Mouse (Mus musculus) lung, embryonic 14.5 days (tissue): ENCODE data around the gene Cux1. TPM values are rescaled to one million over a fixed set of nuclear protein-coding genes. Genes with fewer than 3 reads are reported as not detected.

Source experiments
- ATAC-seq: fragments of 200-750 bp; cut with Nextera tagmentation; 2 replicates; pipeline ENCODE4 v1.8.0; 2017; ENCODE audit warnings: mild to moderate bottlenecking, moderate TSS enrichment, moderate library complexity; ENCODE audit not compliant: insufficient read depth
- DNase-seq: peaks from one replicate; pipeline ENCODE4 v3.0.0-alpha.2; 2015
- H3K27ac ChIP-seq: fragments of 300-500 bp; sonication (generic); 2 replicates; pipeline ENCODE4 v1.5.1; 2014; ENCODE audit warnings: low read depth, mild to moderate bottlenecking, moderate library complexity
- H3K27me3 ChIP-seq: fragments of 300-500 bp; sonication (generic); 2 replicates; pipeline ENCODE4 v1.6.1; 2014; ENCODE audit warnings: low read length, control low read depth; ENCODE audit not compliant: insufficient read depth
- H3K36me3 ChIP-seq: fragments of 300-500 bp; sonication (generic); 2 replicates; pipeline ENCODE4 v1.6.1; 2014; ENCODE audit warnings: control low read depth; ENCODE audit not compliant: insufficient read depth
- H3K4me1 ChIP-seq: fragments of 300-500 bp; sonication (generic); 2 replicates; pipeline ENCODE4 v1.6.1; 2014; ENCODE audit warnings: antibody characterized with exemption, control low read depth; ENCODE audit not compliant: insufficient read depth
- H3K4me2 ChIP-seq: fragments of 300-500 bp; sonication (generic); 2 replicates; pipeline ENCODE4 v1.6.1; 2014; ENCODE audit warnings: mild to moderate bottlenecking
- H3K4me3 ChIP-seq: fragments of 300-500 bp; sonication (generic); 2 replicates; pipeline ENCODE4 v1.5.1; 2014; ENCODE audit warnings: low read depth, low read length
- H3K9ac ChIP-seq: fragments of 300-500 bp; sonication (generic); 2 replicates; pipeline ENCODE4 v1.6.1; 2014
- H3K9me3 ChIP-seq: fragments of 300-500 bp; sonication (generic); 2 replicates; pipeline ENCODE4 v1.6.1; 2016; ENCODE audit warnings: low read depth, low read length, control low read depth
- CTCF ChIP-seq: IDR thresholded peaks from 2 replicates; pipeline ENCODE4 v1.5.1; 2016; ENCODE audit warnings: antibody characterized with exemption, low read depth
- WGBS: fragments of 180-500 bp; shearing (Covaris S2); extraction: QIAGEN DNeasy Blood & Tissue Kit; methylation state at CpG from one replicate; pipeline ENCODE4 v1.1.7; 2014; 5-methylcytosine and 5-hydroxymethylcytosine counted together
- polyA plus RNA-seq: library from polyadenylated mRNA; unstranded; fragments of >200 nt; fragmentation: Nextera tagmentation; extraction: Ambion mirVana; gene quantifications from 2 replicates; pipeline ENCODE4 v1.2.1, GENCODE M21; 2014

Gene Cux1
- polyA plus RNA-seq, 1 experiment from 2014 or later = 104 TPM

GRCm38 (mm10) chr5:136582201-136582600, 14.9 kb upstream of the Cux1 start:
- no peaks in the 10 kb centered on the region for H3K36me3 ChIP-seq
- H3K4me1 ChIP-seq = peaks cover 3% of the 10 kb centered on the region; the same call in 1 of the 2 replicates
- ATAC-seq (no peak), DNase-seq (peak; percentile 11)
- no peak overlapping the region for H3K4me3 ChIP-seq
- H3K27ac ChIP-seq = no peak overlapping the region
- H3K9me3 ChIP-seq = no peaks in the 10 kb centered on the region
- H3K9ac ChIP-seq = no peak overlapping the region
- WGBS = 4% methylated on average over 12 of the region's 12 CpGs
- no peak for TF ChIP-seq CTCF
- H3K4me2 ChIP-seq = peak overlapping the region; percentile 41
- H3K27me3 ChIP-seq = peaks cover 30% of the 10 kb centered on the region

DNA sequence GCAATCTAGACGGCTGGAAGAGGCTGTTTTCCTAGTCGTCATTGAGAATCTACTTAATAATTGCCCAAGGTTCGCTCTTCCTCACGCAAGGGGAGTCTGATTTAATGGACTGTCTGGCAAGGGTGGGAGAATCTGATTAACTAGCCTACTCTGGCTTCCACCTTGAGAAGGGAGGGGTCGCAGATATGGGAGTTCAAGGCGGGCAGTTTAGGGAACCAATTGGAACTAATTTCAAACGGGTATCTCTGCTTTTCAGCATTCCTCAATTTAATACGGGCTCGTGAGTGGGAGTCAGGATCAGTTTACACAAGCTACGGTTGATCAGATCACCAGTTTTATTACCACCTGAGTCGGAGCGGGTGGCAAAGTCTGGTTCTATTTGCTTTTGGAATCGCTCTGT, 14.3 kb upstream of the Cux1 start:
- no peak overlapping the region for H3K9ac ChIP-seq
- H3K4me2 ChIP-seq = peak overlapping the region; percentile 41
- WGBS = under 1% methylated on average over 13 of the region's 13 CpGs
- no peak overlapping the region for H3K27ac ChIP-seq
- TF ChIP-seq CTCF = no peak
- H3K4me3 ChIP-seq = peak overlapping the region; percentile 16
- H3K27me3 ChIP-seq = peaks cover 30% of the 10 kb centered on the region
- H3K4me1 ChIP-seq = peaks cover 3% of the 10 kb centered on the region; the same call in 1 of the 2 replicates
- ATAC-seq (no peak), DNase-seq (peak; percentile 6)
- no peaks in the 10 kb centered on the region for H3K36me3 ChIP-seq
- no peaks in the 10 kb centered on the region for H3K9me3 ChIP-seq

DNA sequence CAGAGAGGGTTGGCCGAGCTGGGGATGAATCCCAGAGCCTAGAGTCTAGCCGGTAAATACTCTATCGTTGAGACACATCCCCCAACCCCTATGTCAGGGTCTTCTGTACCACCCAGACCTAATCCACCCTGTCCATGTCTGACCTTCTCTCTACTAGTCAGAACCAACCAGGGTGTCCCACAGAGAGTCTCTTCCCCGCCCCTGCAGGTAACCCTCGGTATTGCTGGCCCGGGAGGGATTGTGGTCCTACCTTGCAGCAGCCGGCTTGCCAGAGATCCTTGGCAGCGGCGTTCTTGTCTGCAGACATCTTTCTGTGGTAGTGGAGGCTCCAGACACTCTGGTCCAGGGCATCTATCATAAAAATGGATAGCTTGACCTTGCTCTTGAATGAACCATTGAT, 13.9 kb upstream of the Cux1 start:
- peak overlapping the region; percentile 16 for H3K4me3 ChIP-seq
- WGBS = 13% methylated on average over 9 of the region's 9 CpGs
- peak; percentile 68 for DNase-seq
- no peak overlapping the region for H3K27ac ChIP-seq
- peaks cover 30% of the 10 kb centered on the region for H3K27me3 ChIP-seq
- no peaks in the 10 kb centered on the region for H3K9me3 ChIP-seq
- H3K4me1 ChIP-seq = peaks cover 3% of the 10 kb centered on the region; the same call in 1 of the 2 replicates
- H3K36me3 ChIP-seq = no peaks in the 10 kb centered on the region
- peak overlapping the region; percentile 41 for H3K4me2 ChIP-seq
- no peak for ATAC-seq
- no peak overlapping the region for H3K9ac ChIP-seq
- peak; percentile 72 for TF ChIP-seq CTCF

- no peak overlapping the region for H3K4me3 ChIP-seq
- no peak overlapping the region for H3K4me2 ChIP-seq
- no peak overlapping the region; the same call in 1 of the 2 replicates for H3K9ac ChIP-seq
- peaks cover 30% of the 10 kb centered on the region for H3K27me3 ChIP-seq
- no peak for TF ChIP-seq CTCF
- peaks cover 3% of the 10 kb centered on the region; the same call in 1 of the 2 replicates for H3K4me1 ChIP-seq
- DNase-seq (no peak), ATAC-seq (no peak)
- H3K9me3 ChIP-seq = no peaks in the 10 kb centered on the region
- H3K27ac ChIP-seq = no peak overlapping the region
- no peaks in the 10 kb centered on the region for H3K36me3 ChIP-seq
- 31% methylated on average over 10 of the region's 10 CpGs for WGBS
Measured at GRCm38 (mm10) chr5:136578201-136578600, 10.9 kb upstream of the Cux1 start.

DNA sequence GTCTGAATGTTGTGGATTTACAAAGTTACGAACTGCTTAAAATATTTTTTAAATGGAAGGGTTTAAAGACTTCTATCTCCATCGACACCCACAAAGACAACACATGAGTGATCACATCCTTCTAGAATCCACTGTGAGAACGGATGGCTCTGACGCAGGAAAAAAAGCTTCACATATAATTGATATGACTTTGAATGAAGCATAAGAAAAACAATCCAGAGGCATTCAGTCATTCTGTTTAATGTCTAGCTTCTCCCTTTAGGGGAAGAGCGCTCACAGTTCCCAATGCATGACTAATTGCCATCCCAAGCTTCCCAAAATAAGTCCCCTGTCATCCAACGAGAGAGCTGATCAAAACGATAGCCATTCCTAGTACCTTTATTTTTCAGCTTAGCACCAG, 2.9 kb upstream of the Cux1 start:
- DNase-seq = no peak
- no peak for TF ChIP-seq CTCF
- Histone ChIP-seq H3K27me3 (peaks cover 22% of the 10 kb centered on the region), H3K4me3 (no peak overlapping the region), H3K9ac (no peak overlapping the region), H3K4me1 (peaks cover 1% of the 10 kb centered on the region; the same call in 1 of the 2 replicates), H3K36me3 (no peaks in the 10 kb centered on the region), H3K27ac (no peak overlapping the region), H3K9me3 (no peaks in the 10 kb centered on the region), H3K4me2 (no peak overlapping the region)
- no peak for ATAC-seq
- 38% methylated on average over 7 of the region's 7 CpGs for WGBS

GRCm38 (mm10) chr5:136568776-136569175, 1.5 kb upstream of the Cux1 start:
- peak overlapping the region; percentile 35; the same call in 1 of the 2 replicates for H3K9ac ChIP-seq
- H3K4me1 ChIP-seq = peaks cover 12% of the 10 kb centered on the region
- peaks cover 22% of the 10 kb centered on the region for H3K27me3 ChIP-seq
- H3K4me3 ChIP-seq = peak overlapping the region; percentile 64
- WGBS = under 1% methylated on average over 36 of the region's 36 CpGs
- H3K4me2 ChIP-seq = peak overlapping the region; percentile 99
- no peaks in the 10 kb centered on the region for H3K36me3 ChIP-seq
- ATAC-seq = no peak
- no peak overlapping the region for H3K27ac ChIP-seq
- DNase-seq = peak; percentile 86
- no peaks in the 10 kb centered on the region for H3K9me3 ChIP-seq
- peak; percentile 70 for TF ChIP-seq CTCF

GRCm38 (mm10) chr5:136568026-136568765, 906 bp upstream of the Cux1 start:
- under 1% methylated on average over 36 of the region's 36 CpGs for WGBS
- no peak for TF ChIP-seq CTCF
- no peak overlapping the region for H3K27ac ChIP-seq
- peak overlapping the region; percentile 75 for H3K9ac ChIP-seq
- ATAC-seq = no peak; the same call in 1 of the 2 replicates
- peak; percentile 64 for DNase-seq
- peak overlapping the region; percentile 99 for H3K4me2 ChIP-seq
- H3K9me3 ChIP-seq = no peaks in the 10 kb centered on the region
- peak overlapping the region; percentile 64 for H3K4me3 ChIP-seq
- H3K36me3 ChIP-seq = no peaks in the 10 kb centered on the region
- H3K4me1 ChIP-seq = peaks cover 12% of the 10 kb centered on the region
- peaks cover 22% of the 10 kb centered on the region for H3K27me3 ChIP-seq
